Mouse (Mus musculus) c-Kit-positive CD71-positive TER-119-negative erythroid progenitor cells, embryonic 14.5 days (primary cell): ENCODE results near the gene Tmem132b.
"Not testable (repeated sequence)": the region's sequence is repeated elsewhere in the genome, so short reads cannot be mapped to it uniquely, and the experiment has no call there.

Experiments used
- DNase-seq: peaks from one replicate; pipeline ENCODE4 v3.0.0-alpha.2; 2013; ENCODE audit warnings: low read depth

Tmem132b gene

GRCm38 (mm10) chr5:125531634-125532033, at the start of gene Tmem132b:
Tmem132b (plus strand) TSS chr5:125531774.
- no peak for DNase-seq

GRCm38 (mm10) chr5:125482474-125482873, 49.1 kb upstream of the Tmem132b start:
- no peak for DNase-seq

- no peak for DNase-seq
Measured at GRCm38 (mm10) chr5:125483712-125484611, 47.6 kb upstream of the Tmem132b start.

GRCm38 (mm10) chr5:125485031-125485778, 46.4 kb upstream of the Tmem132b start:
- DNase-seq = no peak

GRCm38 (mm10) chr5:125486088-125486487, 45.5 kb upstream of the Tmem132b start:
- DNase-seq = no peak

GRCm38 (mm10) chr5:125487375-125488115, 44.0 kb upstream of the Tmem132b start:
- no peak for DNase-seq

- no peak for DNase-seq
Measured at GRCm38 (mm10) chr5:125488116-125488455, 43.5 kb upstream of the Tmem132b start.

GRCm38 (mm10) chr5:125488953-125489352, 42.6 kb upstream of the Tmem132b start:
- not testable (repeated sequence) for DNase-seq

GRCm38 (mm10) chr5:125491107-125491506, 40.5 kb upstream of the Tmem132b start:
- no peak for DNase-seq

- no peak for DNase-seq
Measured at GRCm38 (mm10) chr5:125492379-125493092, 39.0 kb upstream of the Tmem132b start.

GRCm38 (mm10) chr5:125493093-125493423, 38.5 kb upstream of the Tmem132b start:
- no peak for DNase-seq

- DNase-seq = no peak
Measured at GRCm38 (mm10) chr5:125495655-125496054, 35.9 kb upstream of the Tmem132b start.

- DNase-seq = peak; percentile 52
Measured at GRCm38 (mm10) chr5:125497821-125498600, 33.6 kb upstream of the Tmem132b start.

- no peak for DNase-seq
Measured at GRCm38 (mm10) chr5:125501505-125501904, 30.1 kb upstream of the Tmem132b start.

- no peak for DNase-seq
Measured at GRCm38 (mm10) chr5:125502186-125502585, 29.4 kb upstream of the Tmem132b start.

GRCm38 (mm10) chr5:125503628-125504027, 27.9 kb upstream of the Tmem132b start:
- DNase-seq = no peak

GRCm38 (mm10) chr5:125504692-125505091, 26.9 kb upstream of the Tmem132b start:
- no peak for DNase-seq

GRCm38 (mm10) chr5:125505968-125506367, 25.6 kb upstream of the Tmem132b start:
- no peak for DNase-seq

GRCm38 (mm10) chr5:125507582-125507981, 24.0 kb upstream of the Tmem132b start:
- DNase-seq = no peak

GRCm38 (mm10) chr5:125508006-125508405, 23.6 kb upstream of the Tmem132b start:
- no peak for DNase-seq

- DNase-seq = peak; percentile 55
Measured at GRCm38 (mm10) chr5:125509541-125509940, 22.0 kb upstream of the Tmem132b start.
